Mouse (Mus musculus) testis, postnatal 14 days (tissue): ENCODE data around the gene Sri.
"Not testable (repeated sequence)": the region's sequence is repeated elsewhere in the genome, so short reads cannot be mapped to it uniquely, and the experiment has no call there.

Experiments
- DNase-seq: peaks from one replicate; pipeline ENCODE4 v3.0.0; 2021; ENCODE audit warnings: low spot score

Sri gene

DNA sequence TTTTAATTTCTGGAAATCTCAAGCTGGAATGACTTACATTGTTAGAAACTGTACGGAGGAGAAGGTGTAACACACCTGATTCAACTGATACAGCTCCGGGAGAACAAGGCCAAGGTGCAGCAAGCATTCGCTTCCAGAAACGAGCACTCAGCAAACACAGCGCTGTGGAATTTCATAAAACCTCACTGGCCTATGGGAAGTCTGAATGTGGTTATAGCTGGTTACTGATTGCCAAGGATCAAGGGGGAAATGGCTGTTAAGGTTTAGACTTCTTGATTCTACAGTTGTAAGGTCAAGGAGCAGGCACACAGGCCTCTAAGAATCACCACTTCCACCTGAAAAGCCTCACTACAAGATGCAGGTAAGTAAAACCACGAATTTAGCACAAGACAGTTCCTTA is at the start of gene Sri:
Gene Sri (plus strand): TSS at position 224 of the 400 bp plus-strand sequence.
- DNase-seq, result no peak

DNA sequence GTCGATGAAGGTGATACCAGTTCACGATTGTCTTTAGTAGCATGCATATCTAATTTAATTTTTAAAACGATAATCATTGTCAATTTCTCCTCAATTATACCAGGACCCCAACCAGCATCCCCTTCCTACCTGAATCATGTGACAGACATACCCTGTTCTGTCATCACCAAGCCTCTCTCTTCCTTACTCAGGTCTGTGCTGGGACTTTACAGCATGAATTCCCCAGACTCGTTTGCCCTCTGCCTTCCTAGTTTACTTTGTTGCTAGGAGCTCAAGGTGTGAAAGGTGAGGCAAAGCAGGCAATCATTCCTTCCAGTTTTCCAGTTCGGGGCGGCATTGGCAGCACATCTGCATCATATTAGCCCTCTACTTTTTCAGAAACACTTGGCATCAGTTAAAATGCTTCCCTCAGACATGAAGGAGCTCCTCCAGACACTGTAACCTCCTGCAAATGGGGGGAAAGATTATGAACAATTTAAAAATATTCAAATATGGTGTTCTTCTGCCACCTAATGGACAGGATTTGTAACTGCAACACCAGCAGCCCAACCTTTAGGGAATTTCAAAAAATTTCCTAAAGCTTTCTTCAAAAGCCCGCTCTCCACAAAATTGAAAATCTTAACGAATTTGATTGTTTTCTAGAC is 49.4 kb upstream of the Sri start:
- DNase-seq, result no peak

DNA sequence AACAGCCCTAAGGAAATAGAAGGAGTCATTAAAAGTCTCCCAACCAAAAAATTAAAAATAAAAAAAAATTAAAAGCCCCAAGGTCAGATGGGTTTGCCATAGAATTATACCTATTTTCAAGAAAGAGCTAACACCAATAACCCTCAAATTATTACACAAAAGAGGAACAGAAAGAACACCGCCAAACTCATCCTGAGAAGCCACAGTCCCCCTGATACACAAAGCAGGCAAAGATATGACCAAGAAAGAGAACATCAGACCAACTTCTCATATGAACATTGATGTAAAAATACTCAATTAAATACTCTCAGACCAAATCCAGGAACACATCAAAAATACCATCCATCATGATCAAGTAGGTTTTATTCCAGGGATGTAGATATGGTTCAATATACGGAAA is 48.8 kb upstream of the Sri start:
- no peak for DNase-seq

DNA sequence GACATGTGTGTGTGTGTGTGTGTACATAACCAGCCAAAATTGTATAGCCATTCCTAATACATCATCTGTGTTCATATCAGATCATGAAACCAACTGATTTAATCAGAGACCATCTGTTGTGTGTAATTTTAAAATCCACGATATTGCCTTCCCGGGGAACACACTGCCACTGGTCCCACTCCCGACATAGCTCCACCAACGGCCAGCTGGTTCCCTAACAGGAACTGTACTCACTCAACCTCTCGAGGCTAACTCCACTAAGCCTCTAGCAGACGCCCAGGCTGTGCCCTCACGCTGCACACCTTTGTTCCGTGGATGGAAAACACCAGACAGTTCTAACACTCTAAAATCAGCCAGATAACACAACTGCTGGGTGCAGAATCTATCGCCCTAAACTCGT is 45.4 kb upstream of the Sri start:
- no peak for DNase-seq

DNA sequence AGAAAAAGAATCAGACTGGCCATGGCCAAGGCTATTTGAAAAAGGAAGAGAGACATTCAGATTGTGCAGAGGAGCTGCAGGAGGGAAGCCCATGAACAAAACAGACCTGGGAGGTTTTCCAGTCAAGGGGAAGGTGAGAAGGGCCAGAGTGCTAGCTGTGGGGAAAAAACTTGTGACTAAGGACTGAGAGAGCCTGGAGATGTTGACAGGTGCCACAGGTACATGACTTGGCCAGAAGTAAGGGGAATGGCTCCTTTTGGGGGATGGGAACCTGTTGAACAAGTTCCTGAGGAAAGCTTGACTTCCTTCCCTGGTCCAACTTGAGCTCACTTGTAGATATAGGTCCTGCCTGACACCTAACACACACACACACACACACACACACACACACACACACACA is 43.1 kb upstream of the Sri start:
- DNase-seq, result no peak

DNA sequence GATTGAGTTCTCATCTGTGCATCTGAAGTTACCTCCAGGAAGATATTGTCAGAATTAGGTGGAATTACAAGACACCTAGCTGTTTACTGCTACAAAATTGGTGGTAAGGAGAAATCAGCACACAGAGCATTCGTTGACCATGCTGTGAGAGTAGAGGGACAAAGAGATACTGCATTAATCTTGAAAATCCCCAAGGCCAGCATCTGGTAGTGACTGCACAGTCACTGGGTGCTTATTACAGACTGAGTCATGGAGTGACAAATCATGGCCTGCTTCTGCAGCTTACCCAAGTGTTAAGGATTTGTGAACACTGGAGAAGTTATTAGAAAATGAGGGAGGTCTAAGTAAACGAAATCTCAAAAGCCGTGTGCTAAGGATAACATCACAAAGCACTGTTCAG is 32.6 kb upstream of the Sri start:
- DNase-seq, result no peak

DNA sequence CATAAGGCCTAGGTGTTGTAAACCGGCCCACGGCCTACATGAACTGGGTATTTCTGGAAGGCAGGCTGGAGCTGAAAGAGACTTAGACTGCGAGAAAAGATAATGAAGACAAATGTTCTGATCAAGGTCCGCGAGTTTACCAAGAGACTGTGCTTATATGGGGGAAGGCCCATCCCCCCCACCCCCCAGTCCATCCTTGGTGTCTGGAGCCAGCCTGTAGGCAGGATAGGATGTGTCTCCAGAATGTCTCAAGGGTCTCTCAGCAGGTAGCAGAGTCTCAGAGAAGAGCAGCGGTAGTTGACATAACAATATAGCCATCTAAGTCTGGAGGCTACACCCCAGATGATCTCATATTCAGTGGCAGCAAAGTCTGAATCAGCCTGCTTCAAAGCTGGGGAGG is 11.3 kb upstream of the Sri start:
- not testable (repeated sequence) for DNase-seq

DNA sequence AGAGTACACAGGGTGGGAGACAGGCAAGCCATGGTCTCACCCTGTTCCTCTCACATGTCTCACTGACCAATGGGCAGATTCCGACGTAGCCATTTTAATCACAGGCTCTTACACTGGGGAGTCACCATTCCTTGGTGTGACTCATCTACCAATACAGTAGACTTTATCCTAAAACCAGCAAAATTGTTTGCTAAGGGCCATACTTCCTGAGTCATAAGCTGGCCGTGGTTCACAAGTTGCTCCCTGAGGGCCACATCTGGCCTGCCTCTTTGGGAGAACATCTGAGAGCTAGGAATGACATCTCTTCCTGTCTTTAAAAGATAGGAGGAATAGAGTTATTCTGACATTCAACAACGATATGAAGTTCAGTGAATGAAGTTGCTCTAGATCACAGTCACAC is 7.9 kb downstream of the Sri start:
- no peak for DNase-seq

DNA sequence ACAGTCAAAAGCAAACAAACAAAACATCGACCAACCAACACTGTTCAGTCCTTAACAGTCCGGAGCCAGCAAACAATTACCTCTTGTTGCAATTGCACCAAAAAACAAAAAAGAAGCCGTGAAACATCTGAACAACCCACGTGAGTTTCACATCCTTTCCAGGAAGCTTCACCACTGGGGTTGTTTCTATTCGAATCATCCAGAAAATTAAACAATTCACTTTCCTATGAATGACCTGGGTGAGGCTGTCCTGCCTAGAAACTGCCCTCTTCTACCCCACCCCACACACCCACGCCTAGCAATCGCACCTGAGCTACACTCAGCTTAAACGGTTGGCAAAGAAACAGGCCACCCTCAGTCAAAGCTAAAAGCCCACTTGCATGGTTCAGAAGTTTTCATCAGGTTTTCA is 9.8 kb downstream of the Sri start:
- no peak for DNase-seq

DNA sequence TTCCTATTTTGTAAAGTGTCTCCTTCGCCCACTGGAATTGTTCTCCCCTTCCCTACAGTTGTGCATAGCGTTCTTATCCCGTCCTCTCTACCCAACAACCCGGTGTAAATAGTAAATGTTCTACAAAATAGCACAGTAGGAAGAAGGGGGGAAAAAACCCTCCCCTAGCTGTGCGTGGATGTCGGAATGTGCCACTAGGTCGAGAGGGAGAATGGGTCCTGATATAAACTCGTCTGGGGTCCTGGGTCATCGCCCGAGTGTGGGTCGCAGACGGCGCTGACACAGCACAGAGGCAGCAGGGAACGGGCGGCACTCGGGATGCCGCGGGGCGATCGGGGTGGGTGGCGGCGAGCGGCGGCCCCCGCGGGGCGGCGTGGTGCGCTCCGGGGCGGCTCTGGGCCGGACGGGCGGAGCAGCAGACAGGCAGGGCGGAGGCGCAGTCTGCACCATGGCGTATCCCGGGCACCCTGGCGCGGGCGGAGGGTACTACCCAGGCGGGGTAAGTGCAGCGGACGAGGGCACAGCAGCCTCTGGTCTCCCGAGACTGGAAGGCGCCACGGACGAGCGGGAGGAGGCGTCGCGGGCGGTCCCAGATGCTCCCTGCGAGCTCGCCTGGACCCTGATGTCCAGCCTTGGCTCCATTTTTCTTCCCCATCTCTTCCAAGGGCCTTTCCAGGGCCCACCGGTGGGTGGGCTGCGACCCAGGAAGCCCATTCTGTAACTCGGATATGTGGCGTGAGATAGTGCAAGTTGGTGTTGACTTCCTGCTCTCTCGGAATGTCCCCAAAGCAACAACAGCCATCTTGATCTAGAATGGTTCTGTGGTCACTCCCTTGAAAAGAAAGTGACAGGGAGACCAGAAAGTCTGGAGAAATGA is 10.5 kb downstream of the Sri start:
- peak; percentile 77 for DNase-seq

DNA sequence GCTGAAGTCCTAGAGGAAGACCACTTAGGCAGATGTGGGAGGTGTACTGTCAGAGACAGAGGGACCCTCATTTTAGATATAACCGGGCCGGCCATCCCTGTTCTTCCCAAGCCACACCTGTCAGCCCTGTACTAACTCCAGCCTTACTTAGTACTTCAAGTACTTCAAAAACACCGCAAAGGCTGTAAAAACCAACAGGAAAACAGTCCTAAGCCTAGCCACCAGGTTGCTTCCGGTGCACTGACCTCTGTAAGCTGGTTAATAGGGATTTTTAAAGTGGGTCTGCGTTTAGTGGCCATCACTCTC is 11.1 kb downstream of the Sri start:
- DNase-seq, result no peak

DNA sequence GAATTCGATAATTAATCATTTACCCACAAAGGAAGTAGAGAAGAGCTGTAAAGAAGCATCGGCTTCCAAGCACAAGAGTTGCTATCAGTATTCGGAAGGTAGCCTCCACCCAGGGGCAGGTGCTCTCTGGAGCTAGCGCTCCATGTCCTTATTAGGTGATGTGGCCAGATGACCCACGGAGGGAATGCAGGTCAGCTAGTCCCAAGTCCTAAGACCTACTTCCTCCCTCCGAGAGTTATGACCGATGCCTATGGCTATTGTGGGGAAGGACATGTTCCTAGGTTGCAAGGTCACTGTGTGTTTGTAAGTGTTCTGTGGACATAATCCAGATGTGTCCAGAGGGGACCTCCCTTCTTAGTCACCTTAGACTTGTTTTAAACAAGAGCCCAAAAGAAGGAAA is 12.2 kb downstream of the Sri start:
- no peak for DNase-seq

DNA sequence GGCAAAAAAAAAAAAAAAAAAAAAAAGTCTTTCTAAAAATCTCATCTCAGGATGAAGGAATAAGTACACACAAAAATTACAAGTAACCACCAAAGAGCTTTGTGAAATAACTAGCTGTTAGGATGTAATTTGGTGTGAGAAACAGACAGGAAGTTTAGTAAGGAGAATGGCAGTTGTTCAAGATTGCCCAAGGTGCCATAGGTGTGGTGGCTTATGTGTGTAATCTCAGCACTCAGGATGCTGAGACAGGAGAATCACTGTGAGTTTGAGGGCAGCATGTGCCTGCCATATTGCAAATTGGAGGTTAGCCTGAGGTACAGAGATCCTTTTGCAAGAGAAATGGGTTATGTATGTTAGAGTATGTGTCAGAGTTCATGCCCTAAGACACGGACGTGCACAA is 16.6 kb downstream of the Sri start:
- DNase-seq, result no peak

DNA sequence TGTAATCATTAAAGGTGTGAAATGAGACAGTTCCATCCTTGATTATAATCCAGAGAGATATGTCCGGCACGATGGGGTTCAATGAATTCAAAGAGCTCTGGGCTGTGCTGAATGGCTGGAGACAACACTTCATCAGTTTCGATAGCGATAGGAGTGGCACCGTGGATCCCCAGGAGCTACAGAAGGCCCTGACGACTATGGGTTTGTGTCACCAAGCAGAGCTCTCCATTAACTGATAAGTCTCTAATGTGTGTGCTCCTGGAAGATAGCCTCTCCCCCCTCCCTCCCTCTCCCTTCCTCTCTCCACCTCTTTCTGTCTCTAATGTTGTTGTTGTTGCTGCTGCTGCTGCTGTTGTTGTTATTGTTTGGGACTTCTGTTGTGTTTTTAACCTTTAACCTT is 17.3 kb downstream of the Sri start:
- no peak for DNase-seq

DNA sequence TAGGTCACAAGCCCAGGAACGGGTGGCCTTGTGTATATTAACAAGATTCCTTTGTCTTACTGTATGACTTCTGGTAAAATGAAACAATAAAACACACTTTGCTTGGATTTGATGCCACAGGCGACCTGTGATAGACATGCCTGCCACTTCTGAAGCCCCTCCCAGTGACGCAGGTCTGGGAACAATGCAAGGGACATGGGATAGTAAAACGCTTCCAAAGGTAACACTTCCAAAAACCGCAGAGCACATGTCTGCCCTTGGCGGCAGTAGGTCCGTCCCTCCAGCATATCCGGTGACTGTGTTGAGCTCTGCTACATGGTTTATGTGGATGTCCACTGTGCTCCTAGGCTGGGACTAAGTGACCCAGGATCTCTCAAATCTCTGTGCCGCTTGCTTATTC is 27.5 kb downstream of the Sri start:
- DNase-seq, result no peak

DNA sequence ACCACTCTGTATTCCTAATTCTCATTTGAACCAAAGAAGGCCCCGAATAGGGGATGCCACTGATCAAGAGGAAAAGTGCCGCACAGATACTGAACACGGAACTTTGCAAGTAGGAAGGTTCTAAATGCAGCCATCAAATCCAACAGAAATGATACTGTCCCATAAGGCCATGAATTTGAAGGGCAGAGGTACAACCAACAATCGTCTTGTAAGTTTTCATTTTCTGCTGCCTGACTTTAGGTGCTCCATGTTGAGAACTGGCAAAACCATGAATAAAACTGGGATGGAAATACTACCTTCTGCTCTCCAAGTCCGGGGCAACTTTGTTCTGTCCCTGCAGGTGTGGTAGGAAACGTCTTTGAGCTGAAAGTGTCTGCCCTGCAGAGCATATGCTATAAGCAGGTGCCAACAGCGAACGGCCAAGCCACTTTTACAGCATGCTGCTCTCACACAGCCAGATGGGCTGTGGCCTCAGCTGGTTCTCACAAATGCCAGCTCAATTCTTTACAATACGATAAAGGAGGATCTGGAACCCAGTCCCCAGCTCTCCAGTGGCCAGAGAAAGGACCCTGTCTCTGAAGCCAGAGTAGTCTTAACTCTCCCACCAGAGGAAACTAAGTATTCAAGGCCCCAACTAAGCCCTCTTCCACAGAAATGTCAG is 28.2 kb downstream of the Sri start:
- DNase-seq, result no peak

DNA sequence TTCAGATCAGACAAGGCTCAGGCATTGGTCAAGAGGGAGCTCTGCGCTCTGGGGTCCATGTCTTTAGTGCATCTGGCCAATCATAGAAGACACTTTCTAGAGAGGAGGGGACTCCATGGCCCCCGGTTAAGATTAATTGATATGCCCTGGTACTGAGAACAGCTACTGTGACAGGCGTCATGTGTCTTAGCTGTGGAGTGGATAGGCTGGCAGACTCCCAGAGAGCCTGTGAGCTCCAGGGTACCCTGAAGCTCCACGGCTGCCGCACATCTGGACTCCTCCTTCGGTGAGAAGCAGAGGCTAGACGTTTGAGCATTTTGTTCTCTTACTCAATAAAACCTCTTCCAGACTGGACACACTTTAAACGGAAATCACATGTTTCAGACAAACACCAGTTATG is 31.6 kb downstream of the Sri start:
- no peak for DNase-seq

DNA sequence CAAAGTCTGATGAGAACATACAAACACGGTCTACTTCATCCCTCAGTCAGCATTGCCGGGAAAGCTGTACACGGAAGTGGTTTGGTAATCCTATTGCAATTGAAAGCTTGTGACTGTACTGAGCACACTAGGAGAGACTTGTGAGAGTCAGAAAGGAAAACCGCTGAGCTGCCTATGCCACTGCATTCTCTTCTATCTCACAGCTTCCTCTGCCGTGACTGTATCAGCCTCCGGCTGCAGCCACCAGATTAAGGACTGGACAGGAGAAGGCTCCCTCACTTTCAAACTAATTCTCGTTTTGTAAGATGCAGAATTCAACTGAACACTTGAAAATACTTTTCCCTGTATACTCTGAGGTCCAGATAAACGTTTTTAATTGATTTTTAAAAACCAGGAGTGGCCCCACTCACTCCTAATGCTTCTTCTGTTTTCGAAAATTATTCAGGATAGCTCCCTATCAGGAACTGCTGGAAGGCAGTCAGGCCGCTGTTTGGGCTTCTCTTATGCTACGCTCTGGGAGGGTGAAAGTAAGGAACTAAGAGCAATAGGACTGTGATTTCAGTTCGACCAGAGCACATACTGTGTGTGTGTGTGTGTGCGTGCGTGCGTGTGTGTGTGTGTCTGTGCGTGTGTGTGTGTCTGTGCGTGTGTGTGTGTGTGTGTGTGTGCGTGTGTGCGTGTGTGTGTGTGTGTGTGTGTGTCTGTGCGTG is 37.1 kb downstream of the Sri start:
- DNase-seq, result no peak

DNA sequence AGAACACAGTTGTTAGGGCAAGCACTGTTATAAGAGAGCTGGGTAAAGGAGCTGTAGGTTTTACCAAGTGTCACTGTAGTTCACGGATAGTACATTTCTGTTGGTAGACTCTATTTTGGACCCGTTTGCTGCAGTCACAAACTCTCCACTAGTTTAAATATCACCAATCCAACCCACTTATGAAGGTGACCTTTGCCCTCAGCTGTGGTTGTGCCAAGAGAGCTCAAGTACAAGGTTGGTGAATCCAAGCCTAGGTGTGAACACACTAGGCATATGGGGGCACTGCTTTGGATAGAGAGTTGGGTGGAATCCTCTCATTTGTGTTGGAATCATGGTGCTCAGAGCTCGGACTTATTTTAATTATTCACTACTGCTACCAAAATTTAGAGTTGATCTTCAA is 39.8 kb downstream of the Sri start:
- DNase-seq, result no peak

DNA sequence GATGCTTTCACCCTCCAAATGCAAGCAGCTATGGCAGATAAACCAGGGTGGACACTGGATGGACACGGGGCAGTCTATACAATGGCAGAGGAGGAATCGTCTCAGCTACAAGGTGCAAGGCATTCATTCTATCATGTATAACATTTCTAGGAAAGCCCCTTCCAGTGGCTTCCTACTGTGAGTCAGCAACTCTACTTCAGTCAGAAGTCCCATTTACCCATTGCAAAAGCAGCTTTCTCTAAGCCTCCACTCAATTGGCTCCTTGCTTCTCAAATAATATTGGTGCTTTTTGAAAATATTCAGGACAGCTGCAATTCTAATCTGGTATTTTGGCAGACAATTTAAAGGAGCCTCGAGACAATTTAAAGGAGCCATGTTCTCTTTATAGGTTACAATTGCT is 42.3 kb downstream of the Sri start:
- DNase-seq, result no peak

DNA sequence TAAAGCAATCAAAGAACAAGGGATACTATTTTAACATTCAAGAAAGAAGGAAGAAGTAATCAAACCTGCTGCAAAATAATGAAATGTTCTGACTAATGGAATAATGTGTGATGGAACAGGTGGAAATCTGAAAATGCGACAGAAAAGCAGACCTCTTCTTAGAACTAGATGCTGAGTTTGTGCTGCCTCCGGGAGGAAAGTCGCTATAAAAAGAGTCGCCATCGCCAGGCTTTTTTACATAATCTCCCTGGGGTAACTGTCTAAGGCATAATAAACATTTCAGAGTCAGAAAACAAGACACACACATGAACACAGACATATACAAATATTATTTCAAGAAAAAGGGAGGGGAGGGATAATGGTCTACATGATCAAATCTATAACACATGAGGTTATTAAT is 49.0 kb downstream of the Sri start:
- no peak for DNase-seq

DNA sequence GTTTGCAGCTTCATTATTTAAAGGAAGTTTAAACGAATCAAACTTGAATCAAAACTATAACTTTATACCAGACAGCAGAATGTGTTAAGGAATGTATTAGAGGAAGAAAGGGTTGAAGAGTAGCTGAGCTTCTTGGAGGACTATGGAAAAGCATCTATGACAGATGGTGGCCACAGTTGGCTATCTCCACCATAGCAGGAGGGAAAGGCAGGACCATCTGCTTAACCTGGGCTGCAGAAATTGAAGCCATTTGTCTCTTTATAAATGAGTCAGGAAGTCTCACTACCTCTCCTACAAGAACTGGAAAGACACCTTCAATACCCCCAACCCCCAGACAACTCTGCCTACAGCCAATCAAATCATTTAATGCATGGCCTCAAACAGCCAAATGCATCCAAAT is 49.8 kb downstream of the Sri start:
- DNase-seq, result no peak

DNA sequence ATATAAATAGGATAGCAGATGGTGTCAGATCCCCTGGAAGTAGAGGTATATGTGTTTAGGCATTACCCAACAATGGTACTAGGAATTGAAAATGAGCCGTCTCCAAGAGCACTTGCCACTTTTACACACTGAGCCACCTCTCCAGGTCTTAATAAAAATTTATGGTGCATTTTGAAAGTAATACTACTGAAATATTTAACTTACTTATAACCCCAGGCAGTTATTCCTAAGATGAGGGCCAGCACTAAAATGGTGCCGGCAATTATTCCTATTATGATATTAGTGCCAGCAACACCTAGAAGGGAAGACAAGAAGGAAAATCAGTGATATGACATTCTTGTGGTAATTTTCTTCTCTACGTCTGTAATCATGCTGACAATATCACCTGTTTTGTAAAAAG is 65.8 kb downstream of the Sri start:
- DNase-seq, result no peak
